Mouse (Mus musculus) left cerebral cortex, adult 6 months (tissue): ENCODE results near the gene Nup37. TPM values are rescaled to one million over a fixed set of nuclear protein-coding genes. Genes with fewer than 3 reads are reported as not detected.

Source experiments
- long read RNA-seq, 2 experiments: library from polyadenylated mRNA; unstranded; transcript quantifications; one replicate each; pipeline ENCODE4 v2.0.0; 2019 to 2020
- polyA plus RNA-seq: library from polyadenylated mRNA; unstranded; fragments of <200 nt; fragmentation: Nextera tagmentation; gene quantifications from 2 replicates; pipeline ENCODE4 v1.2.3, GENCODE M21; 2021

Gene Nup37
- 8.5 and 9.2 TPM in 2 replicates for polyA plus RNA-seq
- long read RNA-seq, experiment 1, transcript Nup37-201 (10 exons, 1,267 nt), result major isoform, 10 of 14 reads
- long read RNA-seq, experiment 1, partial matches to known transcripts, result 0 of 14 reads
- long read RNA-seq, experiment 1, other reads (novel, unspliced or antisense), result 3 of 14 reads
- long read RNA-seq, experiment 2, transcript Nup37-201 (10 exons, 1,267 nt), result major isoform, 5 of 8 reads
- long read RNA-seq, experiment 2, partial matches to known transcripts, result 1 of 8 reads
- long read RNA-seq, experiment 2, other reads (novel, unspliced or antisense), result 2 of 8 reads

DNA sequence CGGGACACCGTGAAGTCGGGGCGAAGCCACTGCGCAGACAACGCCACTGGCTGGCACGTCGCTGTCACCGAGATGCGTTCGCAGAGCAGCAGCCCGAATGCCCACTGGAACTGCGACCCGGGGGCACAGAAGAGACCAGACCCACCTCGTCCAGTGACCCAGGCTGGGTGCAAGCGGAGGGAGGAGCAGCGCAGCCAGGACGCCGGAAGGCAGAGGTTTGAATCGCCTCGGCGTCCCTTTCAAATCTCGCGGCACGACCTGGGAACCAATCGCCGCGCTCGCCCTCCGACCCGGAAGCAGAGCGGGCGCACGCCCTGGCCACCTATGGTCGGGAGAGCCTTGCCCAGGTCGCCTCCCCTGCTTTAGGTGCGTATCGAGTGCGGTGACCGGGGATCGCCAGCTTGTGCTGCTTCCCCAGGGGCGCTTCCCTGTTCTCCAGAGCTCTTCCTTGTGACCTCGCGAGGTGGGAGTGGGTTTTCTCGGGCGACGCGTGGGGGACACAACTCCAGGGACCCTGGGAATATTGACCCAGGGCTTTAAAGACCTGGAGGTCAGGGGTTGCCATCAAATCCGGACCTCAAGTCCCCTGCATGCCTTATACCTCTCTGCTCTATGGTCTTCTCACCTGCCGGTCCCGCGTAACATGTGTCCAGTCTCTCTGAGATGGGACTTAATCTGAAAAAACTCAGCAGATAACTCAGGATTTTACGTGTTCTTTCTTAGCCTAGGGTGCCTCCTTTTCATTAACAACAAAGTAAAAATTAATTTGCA, at the start of gene Nup37, which contains the start of gene Parpbp:
Nup37 (plus strand) TSS at position 286 of the 771 bp plus-strand sequence.
Parpbp (minus strand) TSS at position 235 of the 771 bp plus-strand sequence.

DNA sequence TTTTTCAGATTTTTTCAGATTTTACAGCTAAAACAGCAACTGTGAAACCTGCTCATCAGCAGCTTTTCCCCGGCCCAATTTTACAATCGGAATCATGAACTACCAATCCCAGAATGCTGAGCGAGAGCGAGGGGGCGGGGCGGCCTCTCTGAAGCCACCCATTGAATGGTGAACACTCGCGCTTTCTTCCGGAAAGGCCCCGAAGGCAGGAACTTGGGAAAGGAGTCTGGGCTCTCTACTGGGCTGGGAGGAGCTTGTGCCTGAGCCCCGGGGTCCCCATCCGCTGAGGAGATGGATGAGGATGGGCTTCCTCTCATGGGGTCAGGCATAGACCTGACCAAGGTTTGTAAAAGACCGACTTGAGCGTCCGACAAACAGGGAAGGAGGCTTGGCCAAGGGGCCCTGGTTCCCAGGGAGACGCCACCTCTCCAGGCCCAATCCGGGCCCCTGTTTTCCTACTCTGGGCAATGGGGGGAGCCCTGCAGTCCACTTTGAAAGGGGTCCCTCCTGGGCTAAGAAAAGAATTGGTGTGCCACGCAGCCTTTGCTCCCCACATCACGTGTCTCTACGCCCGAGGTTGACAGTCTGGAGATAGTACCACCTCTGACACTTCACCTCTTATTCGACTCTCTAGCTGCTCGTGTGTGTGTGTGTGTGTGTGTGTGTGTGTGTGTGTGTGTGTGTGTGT, 54.3 kb downstream of the Nup37 start, which contains the start of gene Washc3:
Washc3 (plus strand) TSS at position 143 of the 688 bp plus-strand sequence.

Other genes starting within 250 kb of the Nup37 start
- 0.49 and 1.6 TPM in 2 replicates for gene Pmch, start 55.9 kb upstream of the Nup37 start, polyA plus RNA-seq
- 0.35 and 0.44 TPM in 2 replicates for gene Parpbp, start 51 bp upstream of the Nup37 start, polyA plus RNA-seq
- gene Washc3, start 54.1 kb downstream of the Nup37 start, polyA plus RNA-seq, result 53.3 and 54.0 TPM in 2 replicates
- gene Dram1, start 232.1 kb downstream of the Nup37 start, polyA plus RNA-seq, result 0.44 and 0.45 TPM in 2 replicates
- 8.8 and 22.0 TPM in 2 replicates for gene Gnptab, start 232.1 kb downstream of the Nup37 start, polyA plus RNA-seq